Mouse (Mus musculus): ENCODE data around the gene Rab44. TPM values are rescaled to one million over a fixed set of nuclear protein-coding genes. Genes with fewer than 3 reads are reported as not detected.
A peak's percentile ranks its signal among the peaks of the same experiment; 100 is the strongest.

Rab44 gene
- polyA plus RNA-seq, 1 experiment = 0.34 TPM

DNA sequence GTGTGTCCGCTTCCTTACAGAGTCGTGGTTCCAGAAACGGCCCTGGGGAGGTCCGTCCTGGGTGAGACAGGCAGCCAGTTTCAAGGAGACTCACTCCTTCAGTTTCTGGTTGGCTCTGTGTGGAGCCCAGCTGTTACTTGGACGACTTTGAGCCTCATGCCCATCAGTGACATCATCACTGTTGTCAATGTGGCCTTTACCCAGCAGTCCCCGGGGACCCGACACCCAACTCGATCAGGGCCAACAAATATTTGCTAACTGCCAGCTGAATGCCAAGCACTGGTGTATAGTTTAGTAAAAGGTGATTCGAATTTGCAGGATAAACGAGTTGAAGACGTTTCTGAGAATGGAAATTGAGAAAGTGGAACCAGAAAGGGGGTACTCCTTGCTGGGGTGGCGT lies 2.1 kb downstream of the Rab44 start:
- H3K4me1 ChIP-seq (ENCODE audit: control insufficient read depth, insufficient read depth, low read length) = no peaks in the 10 kb centered on the region
- H3K4me3 ChIP-seq (ENCODE audit: insufficient read depth, low read depth, low read length) = no peak overlapping the region
- no peak overlapping the region for H3K27ac ChIP-seq (ENCODE audit: insufficient read depth, low read depth, low read length)
- no peaks in the 10 kb centered on the region for H3K36me3 ChIP-seq (ENCODE audit: control insufficient read depth, insufficient read depth, low read length)
- H3K27me3 ChIP-seq (replicated peaks; ENCODE audit: control insufficient read depth, insufficient read depth, low read length) = no peaks in the 10 kb centered on the region
- TF ChIP-seq CTCF (conservative IDR thresholded peaks at IDR 0.05; ENCODE audit: insufficient read depth, insufficient read length, low read depth, low read length) (no peak), POLR2A (IDR thresholded peaks at IDR 0.05; ENCODE audit: low read depth, low read length) (no peak)
- WGBS = 73% methylated on average over 12 of the region's 12 CpGs
- no peak for DNase-seq

DNA sequence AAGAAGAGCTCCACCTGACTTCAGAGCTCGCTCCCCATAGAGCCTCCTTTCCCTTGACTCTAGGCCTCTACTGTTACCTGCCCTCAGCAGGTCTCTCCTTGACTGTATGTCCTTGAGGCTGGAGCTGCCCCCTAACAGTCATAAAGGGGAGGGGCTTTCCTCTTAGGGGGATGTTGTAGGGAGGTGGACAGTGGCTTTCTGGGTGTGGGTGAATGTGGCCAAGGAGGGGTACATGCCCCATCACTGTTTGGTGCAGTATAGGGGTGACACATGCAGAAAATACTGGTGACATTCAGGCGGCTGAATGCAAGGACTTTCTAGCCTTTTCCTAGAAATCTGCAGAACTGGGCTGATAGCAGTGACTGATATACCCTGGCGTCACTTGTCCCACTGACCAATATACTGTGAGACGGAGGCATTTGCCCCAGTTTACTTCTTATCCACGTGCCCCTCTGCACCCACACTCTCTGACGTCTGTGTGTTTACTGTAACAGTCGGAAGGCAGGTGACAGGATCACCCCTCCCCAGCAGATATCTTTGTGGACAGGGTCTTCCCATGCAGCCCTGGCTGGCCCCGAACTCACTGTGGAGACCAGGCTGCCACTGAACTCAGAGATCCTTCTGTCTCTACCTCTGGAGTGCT lies 3.2 kb downstream of the Rab44 start:
- no peaks in the 10 kb centered on the region for H3K27me3 ChIP-seq (replicated peaks; ENCODE audit: control insufficient read depth, insufficient read depth, low read length)
- TF ChIP-seq POLR2A (IDR thresholded peaks at IDR 0.05; ENCODE audit: low read depth, low read length) = no peak
- no peak for TF ChIP-seq CTCF (conservative IDR thresholded peaks at IDR 0.05; ENCODE audit: insufficient read depth, insufficient read length, low read depth, low read length)
- H3K4me3 ChIP-seq (ENCODE audit: insufficient read depth, low read depth, low read length) = no peak overlapping the region
- H3K4me1 ChIP-seq (ENCODE audit: control insufficient read depth, insufficient read depth, low read length) = no peaks in the 10 kb centered on the region
- H3K27ac ChIP-seq (ENCODE audit: insufficient read depth, low read depth, low read length) = no peak overlapping the region
- WGBS = 87% methylated on average over 8 of the region's 8 CpGs
- H3K36me3 ChIP-seq (ENCODE audit: control insufficient read depth, insufficient read depth, low read length) = no peaks in the 10 kb centered on the region
- DNase-seq = no peak

GRCm38 (mm10) chr17:29118057-29118456 lies 4.1 kb downstream of the Rab44 start:
- Histone ChIP-seq H3K4me1 (ENCODE audit: control insufficient read depth, insufficient read depth, low read length) (peaks cover 5% of the 10 kb centered on the region; the same call in 1 of the 2 replicates), H3K4me3 (ENCODE audit: insufficient read depth, low read depth, low read length) (no peak overlapping the region), H3K27me3 (replicated peaks; ENCODE audit: control insufficient read depth, insufficient read depth, low read length) (no peaks in the 10 kb centered on the region), H3K36me3 (ENCODE audit: control insufficient read depth, insufficient read depth, low read length) (no peaks in the 10 kb centered on the region), H3K27ac (ENCODE audit: insufficient read depth, low read depth, low read length) (no peak overlapping the region)
- no peak for DNase-seq
- no peak for TF ChIP-seq CTCF (conservative IDR thresholded peaks at IDR 0.05; ENCODE audit: insufficient read depth, insufficient read length, low read depth, low read length)
- TF ChIP-seq POLR2A (IDR thresholded peaks at IDR 0.05; ENCODE audit: low read depth, low read length) = no peak
- WGBS = 63% methylated on average over 5 of the region's 5 CpGs

- WGBS = 44% methylated on average over 12 of the region's 12 CpGs
- Histone ChIP-seq H3K27ac (ENCODE audit: insufficient read depth, low read depth, low read length) (no peak overlapping the region), H3K4me3 (ENCODE audit: insufficient read depth, low read depth, low read length) (no peak overlapping the region), H3K4me1 (ENCODE audit: control insufficient read depth, insufficient read depth, low read length) (peaks cover 13% of the 10 kb centered on the region; the same call in 1 of the 2 replicates), H3K36me3 (ENCODE audit: control insufficient read depth, insufficient read depth, low read length) (no peaks in the 10 kb centered on the region), H3K27me3 (replicated peaks; ENCODE audit: control insufficient read depth, insufficient read depth, low read length) (no peaks in the 10 kb centered on the region)
- TF ChIP-seq POLR2A (IDR thresholded peaks at IDR 0.05; ENCODE audit: low read depth, low read length) (no peak), CTCF (conservative IDR thresholded peaks at IDR 0.05; ENCODE audit: insufficient read depth, insufficient read length, low read depth, low read length) (no peak)
- DNase-seq = peak; percentile 55
These were observed 6.7 kb downstream of the Rab44 start for GRCm38 (mm10) chr17:29120666-29121065.

- H3K27me3 ChIP-seq (replicated peaks; ENCODE audit: control insufficient read depth, insufficient read depth, low read length) = no peaks in the 10 kb centered on the region
- H3K4me3 ChIP-seq (ENCODE audit: insufficient read depth, low read depth, low read length) = no peak overlapping the region
- 26% methylated on average over 6 of the region's 6 CpGs for WGBS
- H3K27ac ChIP-seq (ENCODE audit: insufficient read depth, low read depth, low read length) = no peak overlapping the region; the same call in 1 of the 2 replicates
- peaks cover 13% of the 10 kb centered on the region; the same call in 1 of the 2 replicates for H3K4me1 ChIP-seq (ENCODE audit: control insufficient read depth, insufficient read depth, low read length)
- no peaks in the 10 kb centered on the region for H3K36me3 ChIP-seq (ENCODE audit: control insufficient read depth, insufficient read depth, low read length)
- no peak for TF ChIP-seq CTCF (conservative IDR thresholded peaks at IDR 0.05; ENCODE audit: insufficient read depth, insufficient read length, low read depth, low read length)
- no peak for TF ChIP-seq POLR2A (IDR thresholded peaks at IDR 0.05; ENCODE audit: low read depth, low read length)
- DNase-seq = peak; percentile 95
These were observed 8.9 kb downstream of the Rab44 start for GRCm38 (mm10) chr17:29122817-29123216.

DNA sequence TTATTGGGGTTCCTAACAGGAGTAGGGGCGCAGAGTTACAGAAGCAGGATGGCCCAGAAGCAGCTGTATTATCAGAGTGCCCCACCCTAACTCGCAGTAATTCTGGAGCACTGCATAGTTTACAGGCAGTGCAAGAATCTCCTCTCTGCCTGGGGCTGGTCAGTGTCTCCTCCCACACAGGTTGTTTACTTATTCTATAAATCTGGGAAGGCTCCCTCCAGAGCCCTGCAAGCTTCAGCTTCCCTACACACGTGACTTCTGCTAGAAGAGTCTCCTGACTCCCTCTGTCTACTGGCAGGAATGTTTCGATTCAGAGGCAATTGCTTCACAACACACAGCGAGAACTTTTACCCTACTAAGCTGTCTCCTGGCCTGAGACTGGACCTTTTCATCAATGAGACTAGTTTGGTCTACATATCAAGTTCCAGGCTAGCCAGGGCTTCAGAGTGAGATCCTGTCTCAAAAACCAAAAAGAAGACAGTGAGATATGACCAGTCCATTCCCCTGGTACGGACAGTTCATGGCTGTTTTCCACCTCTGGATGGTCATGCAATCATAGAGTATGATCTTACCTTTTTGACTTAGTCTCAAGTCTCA lies 9.7 kb downstream of the Rab44 start:
- no peak overlapping the region for H3K27ac ChIP-seq (ENCODE audit: insufficient read depth, low read depth, low read length)

DNA sequence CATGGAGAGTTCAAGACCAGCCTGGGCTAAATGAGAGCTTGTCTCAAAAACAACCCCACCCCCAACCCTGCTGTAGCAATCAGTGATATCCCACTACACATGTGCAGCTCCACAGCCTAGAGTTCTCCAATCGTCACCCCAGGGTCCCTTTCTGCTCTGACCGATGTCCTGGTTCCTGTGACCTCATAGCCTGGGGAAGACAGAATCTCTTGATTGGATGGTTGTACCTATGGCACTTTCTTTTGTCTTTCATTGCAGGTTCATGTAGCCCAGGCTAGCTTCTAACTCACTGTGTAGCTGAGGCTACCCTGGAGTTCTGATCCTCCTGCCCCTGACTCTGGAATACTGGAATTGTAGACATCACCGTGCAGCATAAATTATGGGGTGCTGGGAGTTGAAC lies 12.6 kb downstream of the Rab44 start:
- Histone ChIP-seq H3K36me3 (ENCODE audit: control insufficient read depth, insufficient read depth, low read length) (no peaks in the 10 kb centered on the region), H3K4me3 (ENCODE audit: insufficient read depth, low read depth, low read length) (no peak overlapping the region), H3K27ac (ENCODE audit: insufficient read depth, low read depth, low read length) (no peak overlapping the region), H3K4me1 (ENCODE audit: control insufficient read depth, insufficient read depth, low read length) (peaks cover 13% of the 10 kb centered on the region; the same call in 1 of the 2 replicates), H3K27me3 (replicated peaks; ENCODE audit: control insufficient read depth, insufficient read depth, low read length) (no peaks in the 10 kb centered on the region)
- TF ChIP-seq POLR2A (IDR thresholded peaks at IDR 0.05; ENCODE audit: low read depth, low read length) (no peak), CTCF (conservative IDR thresholded peaks at IDR 0.05; ENCODE audit: insufficient read depth, insufficient read length, low read depth, low read length) (no peak)
- WGBS = 99% methylated on average over 3 of the region's 3 CpGs
- no peak for DNase-seq

More for the DNA sequence above, 9.7 kb downstream of the Rab44 start:
- peak; percentile 38 for DNase-seq
- Histone ChIP-seq H3K36me3 (ENCODE audit: control insufficient read depth, insufficient read depth, low read length) (no peaks in the 10 kb centered on the region), H3K4me1 (ENCODE audit: control insufficient read depth, insufficient read depth, low read length) (peaks cover 13% of the 10 kb centered on the region; the same call in 1 of the 2 replicates), H3K4me3 (ENCODE audit: insufficient read depth, low read depth, low read length) (no peak overlapping the region), H3K27me3 (replicated peaks; ENCODE audit: control insufficient read depth, insufficient read depth, low read length) (no peaks in the 10 kb centered on the region)
- TF ChIP-seq CTCF (conservative IDR thresholded peaks at IDR 0.05; ENCODE audit: insufficient read depth, insufficient read length, low read depth, low read length) (no peak), POLR2A (IDR thresholded peaks at IDR 0.05; ENCODE audit: low read depth, low read length) (no peak)
- WGBS = 37% methylated on average over 6 of the region's 6 CpGs
